Mouse (Mus musculus): ENCODE measurements around the gene Arhgdib. TPM values are rescaled to one million over a fixed set of nuclear protein-coding genes. Genes with fewer than 3 reads are reported as not detected.

The Arhgdib gene
- total RNA-seq, 2 experiments from 2014 or later = 10.2 to 13.0 TPM

GRCm38 (mm10) chr6:136913384-136914126 lies 28.1 kb downstream of the Arhgdib start:
- TF ChIP-seq CTCF (IDR thresholded peaks at IDR 0.05) = no peak
- Histone ChIP-seq H3K4me3 (no peak overlapping the region), H3K27ac (no peak overlapping the region)
- no peak for DNase-seq (ENCODE audit: extremely low spot score in 1 of 2, low spot score in 2 of 2)
- intact Hi-C loops (cut with DNase I) = loop anchor here (5.0 kb wide), 1 partner anchor 36 kb away; the partner anchor contains the start of gene Mgp

- no peak overlapping the region for H3K27ac ChIP-seq
- intact Hi-C loops (cut with DNase I) = loop anchor here (5.0 kb wide), 1 partner anchor 36 kb away; the partner anchor contains the start of gene Mgp
- DNase-seq (ENCODE audit: extremely low spot score in 1 of 2, low spot score in 2 of 2) = no peak
- TF ChIP-seq CTCF (IDR thresholded peaks at IDR 0.05) = no peak
- H3K4me3 ChIP-seq = no peak overlapping the region
These were observed 28.9 kb downstream of the Arhgdib start for GRCm38 (mm10) chr6:136912751-136913265.

GRCm38 (mm10) chr6:136910247-136910890 lies 31.3 kb downstream of the Arhgdib start:
- intact Hi-C loops (cut with DNase I) = loop anchor here (5.0 kb wide), 1 partner anchor 33 kb away; the partner anchor contains the start of gene Mgp
- Histone ChIP-seq H3K27ac (no peak overlapping the region), H3K4me3 (no peak overlapping the region)
- no peak for TF ChIP-seq CTCF (IDR thresholded peaks at IDR 0.05)
- DNase-seq (ENCODE audit: extremely low spot score in 1 of 2, low spot score in 2 of 2) = no peak

GRCm38 (mm10) chr6:136906937-136907293 lies 34.8 kb downstream of the Arhgdib start:
- no peak for DNase-seq (ENCODE audit: extremely low spot score in 1 of 2, low spot score in 2 of 2)
- Histone ChIP-seq H3K27ac (no peak overlapping the region), H3K4me3 (no peak overlapping the region)
- no peak for TF ChIP-seq CTCF (IDR thresholded peaks at IDR 0.05)
- intact Hi-C loops (cut with DNase I) = no loop called here

- DNase-seq (ENCODE audit: extremely low spot score in 1 of 2, low spot score in 2 of 2) = no peak
- intact Hi-C loops (cut with DNase I) = no loop called here
These were observed 35.3 kb downstream of the Arhgdib start for GRCm38 (mm10) chr6:136906283-136906936.

GRCm38 (mm10) chr6:136903885-136904470 lies 37.7 kb downstream of the Arhgdib start:
- DNase-seq (ENCODE audit: extremely low spot score in 1 of 2, low spot score in 2 of 2) = no peak
- Histone ChIP-seq H3K27ac (no peak overlapping the region), H3K4me3 (no peak overlapping the region)
- intact Hi-C loops (cut with DNase I) = no loop called here
- TF ChIP-seq CTCF (IDR thresholded peaks at IDR 0.05) = no peak

More at GRCm38 (mm10) chr6:136906283-136906936, 35.3 kb downstream of the Arhgdib start:
- Histone ChIP-seq H3K4me3 (no peak overlapping the region), H3K27ac (no peak overlapping the region)
- no peak for TF ChIP-seq CTCF (IDR thresholded peaks at IDR 0.05)

- intact Hi-C loops (cut with DNase I) = no loop called here
- DNase-seq (ENCODE audit: extremely low spot score in 1 of 2, low spot score in 2 of 2) = no peak
- H3K27ac ChIP-seq = no peak overlapping the region
- H3K4me3 ChIP-seq = no peak overlapping the region
- TF ChIP-seq CTCF (IDR thresholded peaks at IDR 0.05) = no peak
These were observed 39.2 kb downstream of the Arhgdib start for GRCm38 (mm10) chr6:136902527-136902926.

- no peak for DNase-seq (ENCODE audit: extremely low spot score in 1 of 2, low spot score in 2 of 2)
- H3K4me3 ChIP-seq = no peak overlapping the region
- no peak overlapping the region for H3K27ac ChIP-seq
- intact Hi-C loops (cut with DNase I) = no loop called here
- no peak for TF ChIP-seq CTCF (IDR thresholded peaks at IDR 0.05)
These were observed 40.7 kb downstream of the Arhgdib start for GRCm38 (mm10) chr6:136901010-136901409.

GRCm38 (mm10) chr6:136900369-136901009 lies 41.2 kb downstream of the Arhgdib start:
- Histone ChIP-seq H3K4me3 (no peak overlapping the region), H3K27ac (no peak overlapping the region)
- TF ChIP-seq CTCF (IDR thresholded peaks at IDR 0.05) = no peak
- no peak for DNase-seq (ENCODE audit: extremely low spot score in 1 of 2, low spot score in 2 of 2)
- intact Hi-C loops (cut with DNase I) = no loop called here

GRCm38 (mm10) chr6:136898954-136899353 lies 42.7 kb downstream of the Arhgdib start:
- no peak for DNase-seq (ENCODE audit: extremely low spot score in 1 of 2, low spot score in 2 of 2)
- H3K4me3 ChIP-seq = no peak overlapping the region
- no peak for TF ChIP-seq CTCF (IDR thresholded peaks at IDR 0.05)
- intact Hi-C loops (cut with DNase I) = no loop called here
- H3K27ac ChIP-seq = no peak overlapping the region

GRCm38 (mm10) chr6:136898222-136898621 lies 43.5 kb downstream of the Arhgdib start:
- Histone ChIP-seq H3K4me3 (no peak overlapping the region), H3K27ac (no peak overlapping the region)
- no peak for DNase-seq (ENCODE audit: extremely low spot score in 1 of 2, low spot score in 2 of 2)
- intact Hi-C loops (cut with DNase I) = no loop called here
- no peak for TF ChIP-seq CTCF (IDR thresholded peaks at IDR 0.05)

Data from left cerebral cortex, adult 2 months (tissue).